Mouse (Mus musculus): ENCODE results near the gene Pex11b. TPM values are rescaled to one million over a fixed set of nuclear protein-coding genes. Genes with fewer than 3 reads are reported as not detected.
"Not testable (repeated sequence)": the region's sequence is repeated elsewhere in the genome, so short reads cannot be mapped to it uniquely, and the experiment has no call there.

Gene Pex11b
- polyA plus RNA-seq, 1 experiment from 2014 or later = 40.8 TPM

DNA sequence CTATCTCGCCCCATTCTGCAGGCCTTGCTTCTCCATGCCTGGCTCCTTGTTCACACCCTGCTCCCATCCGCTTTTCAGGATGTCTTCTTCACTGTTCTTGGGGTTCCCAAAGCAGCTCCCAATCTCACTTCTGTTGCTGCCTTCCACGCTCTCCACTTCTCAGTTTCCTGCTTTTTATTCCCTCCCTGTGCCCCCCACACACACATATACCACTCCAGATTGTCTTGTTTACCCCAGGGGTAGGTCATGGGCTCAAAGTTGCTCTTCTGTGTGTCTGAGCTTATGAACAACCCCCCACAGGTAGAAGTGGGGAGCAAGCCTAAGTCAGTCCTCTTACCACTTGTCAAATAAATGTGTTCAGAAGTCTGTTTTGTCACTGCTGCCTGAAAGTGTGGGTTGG lies 35.8 kb upstream of the Pex11b start:
- no peak overlapping the region for H3K27ac ChIP-seq
- peaks cover 66% of the 10 kb centered on the region for H3K4me1 ChIP-seq
- no peak overlapping the region for H3K4me3 ChIP-seq
- no peak overlapping the region for H3K9ac ChIP-seq
- 0 out of 2 replicates have a peak, but pooled peaks cover 3% of the 10 kb centered on the region for H3K36me3 ChIP-seq
- H3K4me2 ChIP-seq (replicated peaks) = 0 out of 2 replicates have a peak overlapping the region, but pooled peaks have one; percentile 2
- H3K9me3 ChIP-seq (replicated peaks) = no peaks in the 10 kb centered on the region
- 68% methylated on average over 3 of the region's 3 CpGs for WGBS
- ATAC-seq (ENCODE audit: low FRiP score) = no peak
- peaks cover 32% of the 10 kb centered on the region for H3K27me3 ChIP-seq

DNA sequence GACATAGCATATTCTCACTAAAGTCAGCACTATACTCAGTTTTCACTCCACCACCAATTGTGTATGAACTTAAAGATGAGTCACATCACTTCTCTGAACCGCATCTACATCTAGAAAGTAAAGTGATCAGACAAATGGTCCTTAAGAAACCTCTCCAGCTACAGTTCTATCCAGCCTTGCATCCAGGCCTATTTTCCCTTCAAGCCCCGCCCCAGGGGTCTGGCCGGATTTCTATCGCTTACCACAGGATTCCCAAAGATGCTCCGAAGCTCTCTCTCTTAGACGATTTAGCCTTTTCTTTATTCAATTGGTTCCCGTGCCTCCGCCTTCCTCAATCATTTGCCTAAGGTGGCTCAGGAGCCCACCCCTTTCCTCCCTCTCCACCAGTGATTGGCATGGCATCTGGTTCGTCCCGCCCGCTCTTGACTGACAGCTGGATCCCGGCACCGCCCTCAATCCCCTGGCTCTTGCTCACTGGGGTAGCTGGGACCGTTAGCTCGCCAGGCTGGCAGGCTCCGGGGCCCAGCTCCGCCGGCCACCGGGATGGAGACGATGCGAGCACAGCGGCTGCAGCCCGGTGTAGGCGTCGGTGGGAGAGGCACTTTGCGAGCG lies 34.4 kb upstream of the Pex11b start, which contains the start of gene Lix1l:
Gene Lix1l, plus strand, starts transcription at position 511 of the 612 bp plus-strand sequence.
- WGBS = 1% methylated on average over 27 of the region's 27 CpGs
- peak; percentile 95 for ATAC-seq (ENCODE audit: low FRiP score)
- Histone ChIP-seq H3K4me1 (peaks cover 71% of the 10 kb centered on the region), H3K4me3 (peak within 1 kb of the TSS; percentile 94), H3K27me3 (peaks cover 21% of the 10 kb centered on the region), H3K4me2 (replicated peaks) (peak within 1 kb of the TSS; percentile 75), H3K9me3 (replicated peaks) (no peaks in the 10 kb centered on the region), H3K9ac (peak within 1 kb of the TSS; percentile 97), H3K27ac (peak within 1 kb of the TSS; percentile 98), H3K36me3 (peaks cover 7% of the 10 kb centered on the region; the same call in 1 of the 2 replicates)

GRCm38 (mm10) chr3:96601251-96601787 lies 33.9 kb upstream of the Pex11b start:
- H3K4me2 ChIP-seq (replicated peaks) = peak overlapping the region; percentile 75
- H3K27ac ChIP-seq = peak overlapping the region; percentile 98
- ATAC-seq (ENCODE audit: low FRiP score) = peak; percentile 74
- no peaks in the 10 kb centered on the region for H3K9me3 ChIP-seq (replicated peaks)
- H3K27me3 ChIP-seq = peaks cover 16% of the 10 kb centered on the region
- peak overlapping the region; percentile 94 for H3K4me3 ChIP-seq
- H3K36me3 ChIP-seq = peaks cover 7% of the 10 kb centered on the region; the same call in 1 of the 2 replicates
- WGBS = 1% methylated on average over 34 of the region's 40 CpGs
- peaks cover 65% of the 10 kb centered on the region for H3K4me1 ChIP-seq
- H3K9ac ChIP-seq = peak overlapping the region; percentile 97

DNA sequence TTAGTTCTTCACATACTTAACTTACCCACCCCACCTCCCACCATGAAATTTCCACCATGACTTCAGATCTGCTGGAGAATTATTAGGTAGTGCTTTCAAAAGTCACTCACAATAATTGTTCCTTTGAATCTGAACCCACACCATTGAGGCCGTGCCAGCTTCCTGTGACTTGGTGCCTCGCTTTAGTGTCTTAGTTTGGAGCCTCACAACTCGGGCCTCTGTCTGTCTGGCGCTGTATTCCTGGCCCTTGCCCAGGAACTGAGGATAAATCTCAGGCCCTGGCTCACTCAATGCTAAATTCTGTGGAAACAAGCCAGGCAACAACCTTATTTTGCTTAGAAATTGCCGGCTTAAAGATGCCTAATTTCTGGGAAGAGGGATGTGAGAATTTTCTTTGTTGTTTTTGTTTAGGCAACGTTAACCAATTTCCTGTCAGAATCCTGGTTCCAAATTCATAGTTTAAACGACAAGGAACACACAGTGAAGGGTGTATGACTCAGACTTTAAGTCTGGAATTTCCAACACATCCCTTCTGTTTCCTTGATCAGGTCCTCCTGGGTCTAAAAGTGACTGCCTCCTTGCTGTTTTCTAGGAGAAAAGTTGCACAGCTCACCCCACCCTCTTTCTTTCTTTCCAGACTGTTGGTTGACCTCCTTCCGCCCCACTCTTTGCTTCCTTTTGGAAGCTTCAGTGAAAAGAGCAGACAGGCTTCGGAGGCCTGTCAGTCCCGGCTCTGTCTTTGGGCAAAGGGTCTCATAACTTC lies 33.1 kb upstream of the Pex11b start:
- no peak for ATAC-seq (ENCODE audit: low FRiP score)
- peaks cover 8% of the 10 kb centered on the region for H3K27me3 ChIP-seq
- 24% methylated on average over 10 of the region's 10 CpGs for WGBS
- H3K27ac ChIP-seq = peak overlapping the region; percentile 98
- peaks cover 57% of the 10 kb centered on the region for H3K4me1 ChIP-seq
- H3K9ac ChIP-seq = peak overlapping the region; percentile 97
- peaks cover 7% of the 10 kb centered on the region; the same call in 1 of the 2 replicates for H3K36me3 ChIP-seq
- H3K4me2 ChIP-seq (replicated peaks) = peak overlapping the region; percentile 75
- H3K4me3 ChIP-seq = peak overlapping the region; percentile 94
- H3K9me3 ChIP-seq (replicated peaks) = no peaks in the 10 kb centered on the region

DNA sequence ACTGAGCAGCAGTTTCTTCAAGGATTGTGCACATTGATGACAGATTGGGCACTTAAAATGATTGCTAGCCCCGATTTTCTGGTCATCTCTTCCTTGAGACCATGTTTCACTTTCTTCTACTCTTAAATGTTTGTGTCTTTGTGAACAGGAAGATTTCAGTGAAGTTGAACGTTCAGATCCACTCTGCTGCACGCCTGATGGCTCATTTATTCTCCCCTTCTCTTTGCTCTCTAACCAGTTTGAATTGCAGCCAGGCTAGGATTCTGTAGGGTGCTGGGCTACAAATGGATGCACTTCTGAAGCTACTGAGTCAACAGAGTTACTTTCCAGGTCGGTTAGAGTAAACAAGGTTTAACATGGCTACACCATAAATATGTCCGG lies 32.5 kb upstream of the Pex11b start:
- Histone ChIP-seq H3K27me3 (peaks cover 7% of the 10 kb centered on the region), H3K9ac (peak overlapping the region; percentile 97), H3K36me3 (peaks cover 7% of the 10 kb centered on the region; the same call in 1 of the 2 replicates), H3K9me3 (replicated peaks) (no peaks in the 10 kb centered on the region), H3K4me1 (peaks cover 51% of the 10 kb centered on the region), H3K4me3 (peak overlapping the region; percentile 94), H3K4me2 (replicated peaks) (peak overlapping the region; percentile 75), H3K27ac (peak overlapping the region; percentile 98)
- ATAC-seq (ENCODE audit: low FRiP score) = no peak
- 38% methylated on average over 5 of the region's 5 CpGs for WGBS

DNA sequence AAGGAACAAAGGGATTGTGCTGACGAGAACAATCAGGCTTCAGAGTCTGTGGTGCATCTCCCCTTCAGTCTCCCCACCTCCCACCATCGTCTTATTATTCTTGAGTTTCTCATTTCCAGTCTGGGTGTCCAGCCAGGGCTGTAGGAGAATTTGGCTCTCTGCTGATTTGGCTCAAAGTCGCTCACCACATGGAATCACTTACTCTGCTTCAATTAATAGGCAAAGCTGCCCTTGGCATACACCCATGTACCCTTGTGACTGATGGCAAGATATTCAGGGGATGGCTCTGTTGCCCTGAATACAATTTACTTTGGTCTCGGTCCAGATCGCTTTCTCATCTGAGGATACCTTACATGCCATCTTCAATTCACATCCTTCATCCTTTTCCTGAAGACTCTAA lies 31.9 kb upstream of the Pex11b start:
- Histone ChIP-seq H3K9me3 (replicated peaks) (no peaks in the 10 kb centered on the region), H3K27me3 (peaks cover 7% of the 10 kb centered on the region), H3K4me3 (peak overlapping the region; percentile 94), H3K9ac (peak overlapping the region; percentile 97), H3K27ac (peak overlapping the region; percentile 25; the same call in 1 of the 2 replicates), H3K36me3 (peaks cover 7% of the 10 kb centered on the region; the same call in 1 of the 2 replicates), H3K4me1 (peaks cover 48% of the 10 kb centered on the region), H3K4me2 (replicated peaks) (peak overlapping the region; percentile 75)
- ATAC-seq (ENCODE audit: low FRiP score) = no peak
- WGBS = 44% methylated on average over 5 of the region's 5 CpGs

GRCm38 (mm10) chr3:96606007-96606406 lies 29.2 kb upstream of the Pex11b start:
- not testable (repeated sequence) for H3K4me3 ChIP-seq; H3K9ac ChIP-seq; H3K9me3 ChIP-seq (replicated peaks); H3K4me2 ChIP-seq (replicated peaks); H3K27ac ChIP-seq; ATAC-seq (ENCODE audit: low FRiP score); H3K27me3 ChIP-seq; H3K36me3 ChIP-seq
- 93% methylated on average over 4 of the region's 4 CpGs for WGBS
- H3K4me1 ChIP-seq = peaks cover 33% of the 10 kb centered on the region

GRCm38 (mm10) chr3:96606618-96607017 lies 28.6 kb upstream of the Pex11b start:
- no peaks in the 10 kb centered on the region for H3K9me3 ChIP-seq (replicated peaks)
- H3K27ac ChIP-seq = no peak overlapping the region
- 91% methylated on average over 4 of the region's 4 CpGs for WGBS
- H3K36me3 ChIP-seq = peaks cover 7% of the 10 kb centered on the region; the same call in 1 of the 2 replicates
- H3K9ac ChIP-seq = no peak overlapping the region
- no peak overlapping the region for H3K4me2 ChIP-seq (replicated peaks)
- peaks cover 33% of the 10 kb centered on the region for H3K4me1 ChIP-seq
- ATAC-seq (ENCODE audit: low FRiP score) = no peak
- H3K27me3 ChIP-seq = no peaks in the 10 kb centered on the region
- H3K4me3 ChIP-seq = no peak overlapping the region

DNA sequence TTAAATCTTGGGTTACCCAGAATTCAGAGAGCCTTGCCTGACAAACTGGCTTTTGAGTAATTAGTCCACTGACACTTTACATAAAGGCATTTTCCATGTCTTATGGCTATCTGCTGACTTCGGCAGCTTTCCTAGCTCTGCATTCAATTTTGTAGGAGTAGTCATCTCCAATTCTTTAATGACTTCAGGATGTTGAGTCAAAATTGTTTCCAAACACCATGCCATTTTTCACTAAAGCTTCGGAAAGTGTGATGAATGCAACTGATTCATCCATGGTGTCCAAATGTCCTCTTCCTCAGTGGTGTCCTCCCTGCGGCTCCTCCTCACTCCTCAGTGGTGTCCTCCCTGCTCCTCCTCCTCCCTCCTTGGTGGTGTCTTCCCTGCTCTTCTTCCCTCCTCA lies 17.2 kb upstream of the Pex11b start:
- Histone ChIP-seq H3K4me2 (replicated peaks) (no peak overlapping the region), H3K4me1 (no peaks in the 10 kb centered on the region), H3K27ac (no peak overlapping the region), H3K4me3 (no peak overlapping the region), H3K36me3 (peaks cover 68% of the 10 kb centered on the region), H3K9me3 (replicated peaks) (no peaks in the 10 kb centered on the region), H3K9ac (no peak overlapping the region), H3K27me3 (no peaks in the 10 kb centered on the region)
- ATAC-seq (ENCODE audit: low FRiP score) = no peak
- 93% methylated on average over 3 of the region's 3 CpGs for WGBS

GRCm38 (mm10) chr3:96623201-96623600 lies 12.0 kb upstream of the Pex11b start:
- Histone ChIP-seq H3K36me3 (peaks cover 55% of the 10 kb centered on the region), H3K27me3 (no peaks in the 10 kb centered on the region), H3K4me3 (no peak overlapping the region), H3K27ac (no peak overlapping the region), H3K4me2 (replicated peaks) (no peak overlapping the region), H3K9me3 (replicated peaks) (no peaks in the 10 kb centered on the region), H3K4me1 (no peaks in the 10 kb centered on the region), H3K9ac (no peak overlapping the region)
- no peak for ATAC-seq (ENCODE audit: low FRiP score)
- 92% methylated on average over 4 of the region's 4 CpGs for WGBS

GRCm38 (mm10) chr3:96629729-96630600 lies 5.2 kb upstream of the Pex11b start, which contains the start of gene Rbm8a:
Gene Rbm8a (plus strand): TSS chr3:96629933.
- ATAC-seq (ENCODE audit: low FRiP score) = peak; percentile 93
- Histone ChIP-seq H3K36me3 (peaks cover 30% of the 10 kb centered on the region), H3K4me1 (peaks cover 20% of the 10 kb centered on the region), H3K4me3 (peak within 1 kb of the TSS; percentile 65), H3K27me3 (no peaks in the 10 kb centered on the region), H3K27ac (peak within 1 kb of the TSS; percentile 71), H3K4me2 (replicated peaks) (peak within 1 kb of the TSS; percentile 74), H3K9me3 (replicated peaks) (no peaks in the 10 kb centered on the region), H3K9ac (peak within 1 kb of the TSS; percentile 63)
- 1% methylated on average over 48 of the region's 48 CpGs for WGBS
